Mouse (Mus musculus) limb, embryonic 11.5 days (tissue): ENCODE measurements at regions not wholly inside any gene's neighbourhood (a gene's known extent, or its start where the extent isn't known, plus 50 kb on each side); places are given as distances from the start of the nearest gene placed in this dataset.

ENCODE experiments used
- ATAC-seq: fragments of 200-750 bp; cut with Nextera tagmentation; 2 replicates; pipeline ENCODE4 v1.8.0; 2017; ENCODE audit warnings: low read depth; ENCODE audit not compliant: insufficient number of reproducible peaks, low FRiP score, low TSS enrichment
- DNase-seq: peaks from one replicate; pipeline ENCODE4 v3.0.0-alpha.2; 2015; ENCODE audit warnings: low spot score
- H3K27ac ChIP-seq: fragments of 300-500 bp; sonication (generic); replicated peaks from 2 replicates; pipeline ENCODE4 v1.5.1; 2014; ENCODE audit warnings: low read depth, mild to moderate bottlenecking, low read length
- H3K27me3 ChIP-seq: fragments of 300-500 bp; sonication (generic); 2 replicates; pipeline ENCODE4 v1.6.1; 2014; ENCODE audit warnings: mild to moderate bottlenecking, low read length, mixed read lengths; ENCODE audit not compliant: control insufficient read depth, insufficient read depth
- H3K36me3 ChIP-seq: fragments of 300-500 bp; sonication (generic); 2 replicates; pipeline ENCODE4 v1.6.1; 2014; ENCODE audit warnings: mild to moderate bottlenecking, low read length, moderate library complexity, mixed read lengths; ENCODE audit not compliant: control insufficient read depth, insufficient read depth
- H3K4me1 ChIP-seq: fragments of 300-500 bp; sonication (generic); 2 replicates; pipeline ENCODE4 v1.6.1; 2014; ENCODE audit warnings: low read length, mixed read lengths; ENCODE audit not compliant: control insufficient read depth, insufficient read depth
- H3K4me2 ChIP-seq: fragments of 300-500 bp; sonication (generic); 2 replicates; pipeline ENCODE4 v1.6.1; 2014; ENCODE audit warnings: low read depth, mild to moderate bottlenecking, moderate library complexity; ENCODE audit not compliant: severe bottlenecking
- H3K4me3 ChIP-seq: fragments of 300-500 bp; sonication (generic); 2 replicates; pipeline ENCODE4 v1.5.1; 2014; ENCODE audit warnings: low read depth, low read length
- H3K9ac ChIP-seq: fragments of 300-500 bp; sonication (generic); 2 replicates; pipeline ENCODE4 v1.6.1; 2014; ENCODE audit warnings: mild to moderate bottlenecking, low read length
- H3K9me3 ChIP-seq: fragments of 300-500 bp; sonication (generic); 2 replicates; pipeline ENCODE4 v1.6.1; 2016; ENCODE audit warnings: low read length; ENCODE audit not compliant: control insufficient read depth
- WGBS: fragments of 180-500 bp; shearing (Covaris S2); extraction: QIAGEN DNeasy Blood & Tissue Kit; methylation state at CpG from one replicate; pipeline ENCODE4 v1.1.7; 2014; 5-methylcytosine and 5-hydroxymethylcytosine counted together

GRCm38 (mm10) chr13:80956966-80957365 lies 73.8 kb downstream of the Arrdc3 start:
- H3K4me3 ChIP-seq, result no peak overlapping the region
- H3K4me2 ChIP-seq, result no peak overlapping the region
- H3K27ac ChIP-seq, result no peak overlapping the region
- no peak overlapping the region for H3K9ac ChIP-seq
- ATAC-seq (no peak), DNase-seq (no peak)
- H3K27me3 ChIP-seq, result no peaks in the 10 kb centered on the region
- no peaks in the 10 kb centered on the region for H3K36me3 ChIP-seq
- 86% methylated on average over 1 of the region's 1 CpGs for WGBS
- H3K4me1 ChIP-seq, result peaks cover 7% of the 10 kb centered on the region; the same call in 1 of the 2 replicates
- H3K9me3 ChIP-seq, result no peaks in the 10 kb centered on the region

GRCm38 (mm10) chr13:80957419-80958139 lies 74.4 kb downstream of the Arrdc3 start:
- no peak overlapping the region for H3K4me2 ChIP-seq
- no peak overlapping the region for H3K9ac ChIP-seq
- WGBS, result 92% methylated on average over 6 of the region's 6 CpGs
- no peaks in the 10 kb centered on the region for H3K9me3 ChIP-seq
- no peak overlapping the region for H3K27ac ChIP-seq
- H3K36me3 ChIP-seq, result no peaks in the 10 kb centered on the region
- no peaks in the 10 kb centered on the region for H3K27me3 ChIP-seq
- no peak overlapping the region for H3K4me3 ChIP-seq
- DNase-seq (no peak), ATAC-seq (no peak)
- H3K4me1 ChIP-seq, result peaks cover 7% of the 10 kb centered on the region; the same call in 1 of the 2 replicates

- DNase-seq, result no peak
- H3K9me3 ChIP-seq, result no peaks in the 10 kb centered on the region
- no peaks in the 10 kb centered on the region for H3K36me3 ChIP-seq
- H3K4me3 ChIP-seq, result no peak overlapping the region
- H3K4me2 ChIP-seq, result no peak overlapping the region
- ATAC-seq, result no peak
- WGBS, result 84% methylated on average over 1 of the region's 1 CpGs
- no peak overlapping the region for H3K9ac ChIP-seq
- H3K4me1 ChIP-seq, result no peaks in the 10 kb centered on the region
- no peak overlapping the region for H3K27ac ChIP-seq
- H3K27me3 ChIP-seq, result no peaks in the 10 kb centered on the region
These were observed 76.6 kb downstream of the Arrdc3 start for GRCm38 (mm10) chr13:80959763-80960162.

GRCm38 (mm10) chr13:80961985-80962617 lies 78.9 kb downstream of the Arrdc3 start:
- Histone ChIP-seq H3K4me1 (no peaks in the 10 kb centered on the region), H3K36me3 (no peaks in the 10 kb centered on the region), H3K4me2 (peak overlapping the region; percentile 66; the same call in 1 of the 2 replicates), H3K27ac (no peak overlapping the region), H3K9me3 (no peaks in the 10 kb centered on the region), H3K4me3 (no peak overlapping the region), H3K9ac (no peak overlapping the region), H3K27me3 (no peaks in the 10 kb centered on the region)
- no peak for DNase-seq
- ATAC-seq, result no peak
- WGBS, result 56% methylated on average over 7 of the region's 7 CpGs

GRCm38 (mm10) chr13:80962789-80963590 lies 79.8 kb downstream of the Arrdc3 start:
- DNase-seq (peak; percentile 84), ATAC-seq (peak; percentile 80)
- H3K9me3 ChIP-seq, result no peaks in the 10 kb centered on the region
- peak overlapping the region; percentile 66 for H3K4me2 ChIP-seq
- H3K4me3 ChIP-seq, result peak overlapping the region; percentile 45
- H3K27me3 ChIP-seq, result no peaks in the 10 kb centered on the region
- H3K36me3 ChIP-seq, result no peaks in the 10 kb centered on the region
- 6% methylated on average over 49 of the region's 51 CpGs for WGBS
- no peaks in the 10 kb centered on the region for H3K4me1 ChIP-seq
- H3K9ac ChIP-seq, result peak overlapping the region; percentile 56; the same call in 1 of the 2 replicates
- no peak overlapping the region for H3K27ac ChIP-seq

- DNase-seq (no peak), ATAC-seq (no peak)
- no peak overlapping the region for H3K27ac ChIP-seq
- H3K9me3 ChIP-seq, result no peaks in the 10 kb centered on the region
- peak overlapping the region; percentile 66; the same call in 1 of the 2 replicates for H3K4me2 ChIP-seq
- H3K4me3 ChIP-seq, result no peak overlapping the region
- no peaks in the 10 kb centered on the region for H3K27me3 ChIP-seq
- WGBS, result 83% methylated on average over 11 of the region's 11 CpGs
- no peak overlapping the region for H3K9ac ChIP-seq
- H3K4me1 ChIP-seq, result no peaks in the 10 kb centered on the region
- no peaks in the 10 kb centered on the region for H3K36me3 ChIP-seq
These were observed 80.4 kb downstream of the Arrdc3 start for GRCm38 (mm10) chr13:80963591-80963940.

GRCm38 (mm10) chr13:80971664-80972063 lies 88.5 kb downstream of the Arrdc3 start:
- no peak overlapping the region for H3K4me3 ChIP-seq
- no peaks in the 10 kb centered on the region for H3K4me1 ChIP-seq
- DNase-seq (no peak), ATAC-seq (no peak)
- H3K27me3 ChIP-seq, result no peaks in the 10 kb centered on the region
- 78% methylated on average over 3 of the region's 3 CpGs for WGBS
- H3K36me3 ChIP-seq, result no peaks in the 10 kb centered on the region
- no peak overlapping the region for H3K9ac ChIP-seq
- no peak overlapping the region for H3K4me2 ChIP-seq
- no peak overlapping the region for H3K27ac ChIP-seq
- H3K9me3 ChIP-seq, result no peaks in the 10 kb centered on the region

GRCm38 (mm10) chr13:80974424-80974823 lies 91.2 kb downstream of the Arrdc3 start:
- Histone ChIP-seq H3K27ac (no peak overlapping the region), H3K4me2 (no peak overlapping the region), H3K27me3 (no peaks in the 10 kb centered on the region), H3K4me3 (no peak overlapping the region), H3K4me1 (no peaks in the 10 kb centered on the region), H3K9ac (no peak overlapping the region), H3K36me3 (no peaks in the 10 kb centered on the region), H3K9me3 (no peaks in the 10 kb centered on the region)
- DNase-seq, result no peak
- WGBS, result 45% methylated on average over 1 of the region's 1 CpGs
- ATAC-seq, result no peak
